Mouse (Mus musculus) limb, embryonic 10.5 days (tissue): ENCODE measurements at regions not wholly inside any gene's neighbourhood (a gene's known extent, or its start where the extent isn't known, plus 50 kb on each side); places are given as distances from the start of the nearest gene placed in this dataset.

ENCODE experiments used
- DNase-seq: peaks from one replicate; pipeline ENCODE4 v3.0.0-alpha.2; 2017; ENCODE audit warnings: low spot score
- H3K27ac ChIP-seq: fragments of 300-500 bp; sonication (generic); 2 replicates; pipeline ENCODE4 v1.5.1; 2016; ENCODE audit warnings: mild to moderate bottlenecking
- H3K27me3 ChIP-seq: fragments of 300-500 bp; sonication (generic); 2 replicates; pipeline ENCODE4 v1.6.1; 2016; ENCODE audit warnings: low read depth, mild to moderate bottlenecking; ENCODE audit not compliant: poor library complexity, severe bottlenecking
- H3K36me3 ChIP-seq: fragments of 300-500 bp; sonication (generic); 2 replicates; pipeline ENCODE4 v1.6.1; 2016; ENCODE audit warnings: mild to moderate bottlenecking, moderate library complexity
- H3K4me1 ChIP-seq: fragments of 300-500 bp; sonication (generic); 2 replicates; pipeline ENCODE4 v1.6.1; 2016
- H3K4me3 ChIP-seq: fragments of 300-500 bp; sonication (generic); 2 replicates; pipeline ENCODE4 v1.5.1; 2016; ENCODE audit warnings: mild to moderate bottlenecking, moderate library complexity
- H3K9me3 ChIP-seq: fragments of 300-500 bp; sonication (generic); replicated peaks from 2 replicates; pipeline ENCODE4 v1.6.1; 2016; ENCODE audit warnings: mild to moderate bottlenecking
- WGBS: fragments of 180-500 bp; shearing (Covaris S2); methylation state at CpG from one replicate; pipeline ENCODE4 v1.1.7; 2016; 5-methylcytosine and 5-hydroxymethylcytosine counted together

DNA sequence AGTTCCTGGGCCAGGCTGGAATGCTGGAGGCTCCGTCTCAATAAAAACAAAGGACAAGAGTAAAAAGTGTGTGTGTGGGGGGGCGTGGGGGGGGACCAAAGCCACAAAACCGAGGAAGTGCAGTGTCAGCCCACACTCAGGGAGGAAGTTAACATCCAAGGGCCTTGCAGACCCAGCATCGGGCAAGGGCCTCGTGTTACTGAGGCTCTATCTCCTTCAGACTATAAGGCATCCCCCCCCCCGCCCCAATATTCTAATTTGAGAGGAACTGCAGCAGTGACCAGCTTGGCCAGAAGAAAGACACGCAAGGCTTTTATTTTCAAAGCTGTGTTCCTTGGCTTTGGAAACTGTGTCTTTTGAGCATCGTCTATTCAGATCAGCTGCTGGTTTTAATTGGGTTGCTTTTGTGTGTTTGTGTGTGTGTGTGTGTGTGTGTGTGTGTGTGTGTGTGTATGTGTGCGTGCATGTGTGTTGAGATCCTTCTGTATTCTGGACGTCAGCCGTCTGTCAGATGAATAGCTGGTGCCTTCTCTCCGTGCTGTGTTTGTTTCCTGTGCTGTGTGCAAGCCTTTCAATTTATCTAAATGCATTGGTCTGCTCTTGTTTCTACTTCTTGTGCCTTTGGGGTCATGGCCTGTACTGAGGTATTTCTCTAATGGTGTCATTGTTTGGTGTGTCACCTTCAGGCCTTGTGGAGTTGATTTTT lies 491.7 kb downstream of the Vrk1 start:
- Histone ChIP-seq H3K36me3 (no peaks in the 10 kb centered on the region), H3K4me1 (no peaks in the 10 kb centered on the region; the same call in 1 of the 2 replicates), H3K4me3 (no peak overlapping the region), H3K27me3 (no peaks in the 10 kb centered on the region), H3K9me3 (no peaks in the 10 kb centered on the region), H3K27ac (no peak overlapping the region)
- WGBS: 64% methylated on average over 12 of the region's 12 CpGs
- DNase-seq: no peak

DNA sequence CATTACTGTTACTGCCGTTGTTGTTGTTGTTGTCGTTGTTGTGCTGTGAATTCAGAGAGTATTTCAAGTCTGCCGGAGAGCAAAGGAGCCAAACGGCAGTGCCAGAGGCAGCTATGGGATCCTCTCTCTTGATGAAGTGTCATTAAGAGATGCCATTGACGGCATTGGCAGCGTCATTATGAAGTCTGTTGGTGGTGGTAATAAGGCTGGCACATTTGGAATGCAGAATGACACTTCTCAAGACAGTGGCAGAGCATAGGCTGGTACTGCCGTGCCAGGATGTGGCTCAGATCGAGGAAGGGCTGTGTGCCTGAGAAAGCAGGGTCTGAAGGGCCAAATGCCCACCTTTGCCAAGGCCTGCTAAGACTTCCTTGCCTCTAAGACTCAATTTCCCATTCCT lies 494.3 kb downstream of the Vrk1 start:
- no peaks in the 10 kb centered on the region for H3K36me3 ChIP-seq
- no peak for DNase-seq
- no peaks in the 10 kb centered on the region for H3K9me3 ChIP-seq
- H3K27ac ChIP-seq: no peak overlapping the region
- H3K4me3 ChIP-seq: no peak overlapping the region
- H3K27me3 ChIP-seq: no peaks in the 10 kb centered on the region
- WGBS: 94% methylated on average over 8 of the region's 8 CpGs
- no peaks in the 10 kb centered on the region; the same call in 1 of the 2 replicates for H3K4me1 ChIP-seq

DNA sequence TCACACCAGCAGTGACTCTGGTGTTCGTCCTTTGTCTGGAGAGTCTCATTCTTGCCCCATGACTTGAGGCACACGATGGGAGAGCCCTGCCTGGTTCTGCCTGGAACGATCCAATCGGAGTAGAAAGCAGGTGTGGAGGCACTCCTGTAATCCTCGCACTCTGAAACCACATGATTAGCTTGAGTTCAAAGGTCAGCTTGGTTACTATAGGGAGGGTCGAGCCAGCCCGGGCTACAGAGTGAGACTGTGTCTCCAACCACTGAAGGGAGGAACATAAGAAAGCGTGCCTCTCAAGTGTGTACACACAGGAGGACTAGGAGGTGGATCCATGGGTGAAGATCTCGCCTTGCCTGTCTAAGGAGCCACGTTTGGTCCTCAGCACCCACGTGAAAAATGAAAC lies 504.0 kb downstream of the Vrk1 start:
- no peak for DNase-seq
- Histone ChIP-seq H3K4me3 (no peak overlapping the region), H3K4me1 (peaks cover 7% of the 10 kb centered on the region; the same call in 1 of the 2 replicates), H3K27ac (no peak overlapping the region), H3K36me3 (no peaks in the 10 kb centered on the region), H3K9me3 (no peaks in the 10 kb centered on the region), H3K27me3 (peaks cover 3% of the 10 kb centered on the region; the same call in 1 of the 2 replicates)
- WGBS: 74% methylated on average over 11 of the region's 11 CpGs

DNA sequence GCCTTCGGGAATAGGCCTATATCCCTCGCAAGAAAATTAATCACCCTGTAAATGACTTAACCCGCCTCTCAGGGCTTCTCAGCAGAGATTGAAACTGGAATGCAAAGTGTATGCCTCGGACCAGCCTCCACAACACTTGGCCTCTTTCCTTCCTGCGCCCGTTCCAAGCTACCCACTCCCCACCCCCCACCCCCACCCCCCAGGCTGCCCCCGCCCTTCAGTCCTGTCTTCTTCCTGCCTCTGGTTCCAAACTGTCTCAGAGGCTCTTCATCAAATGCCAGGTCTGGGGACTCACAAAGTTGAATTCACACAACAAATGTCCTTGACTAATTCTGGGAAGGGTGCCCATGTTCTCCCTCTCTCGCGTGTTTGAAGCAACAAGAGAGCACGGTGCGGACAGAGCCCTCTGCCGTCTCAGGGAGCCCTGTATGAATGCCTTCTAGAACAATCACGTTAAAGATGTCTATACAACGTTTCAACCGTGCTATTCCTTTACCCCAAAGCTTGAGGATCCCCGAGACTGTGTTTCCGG lies 505.3 kb downstream of the Vrk1 start:
- Histone ChIP-seq H3K36me3 (no peaks in the 10 kb centered on the region), H3K27ac (no peak overlapping the region), H3K4me1 (peaks cover 7% of the 10 kb centered on the region; the same call in 1 of the 2 replicates), H3K9me3 (no peaks in the 10 kb centered on the region), H3K4me3 (no peak overlapping the region), H3K27me3 (peaks cover 3% of the 10 kb centered on the region; the same call in 1 of the 2 replicates)
- 84% methylated on average over 17 of the region's 17 CpGs for WGBS
- no peak for DNase-seq

DNA sequence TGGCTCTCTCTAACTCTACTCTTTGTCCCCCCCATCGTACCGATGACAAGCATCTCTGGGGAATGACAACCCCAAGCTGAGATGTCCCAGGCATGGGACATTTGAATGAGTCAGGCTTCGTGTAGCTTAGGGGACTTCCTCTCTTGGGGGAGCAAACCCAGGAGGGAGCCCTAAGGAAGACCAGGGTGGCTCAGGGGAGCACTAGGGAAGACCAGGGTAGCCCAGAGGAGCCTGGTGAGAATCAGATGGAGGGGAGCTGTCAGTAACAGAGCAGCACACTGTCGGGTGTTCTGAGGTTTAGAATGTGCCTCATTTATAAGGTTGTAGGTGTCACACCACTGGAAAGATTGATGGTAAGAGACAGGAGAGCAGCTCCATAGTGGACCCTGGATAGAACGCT lies 509.1 kb downstream of the Vrk1 start:
- H3K27ac ChIP-seq: no peak overlapping the region
- H3K27me3 ChIP-seq: peaks cover 5% of the 10 kb centered on the region; the same call in 1 of the 2 replicates
- DNase-seq: no peak
- H3K9me3 ChIP-seq: no peaks in the 10 kb centered on the region
- WGBS: 78% methylated on average over 5 of the region's 5 CpGs
- H3K36me3 ChIP-seq: no peaks in the 10 kb centered on the region
- H3K4me1 ChIP-seq: peaks cover 7% of the 10 kb centered on the region; the same call in 1 of the 2 replicates
- no peak overlapping the region for H3K4me3 ChIP-seq

DNA sequence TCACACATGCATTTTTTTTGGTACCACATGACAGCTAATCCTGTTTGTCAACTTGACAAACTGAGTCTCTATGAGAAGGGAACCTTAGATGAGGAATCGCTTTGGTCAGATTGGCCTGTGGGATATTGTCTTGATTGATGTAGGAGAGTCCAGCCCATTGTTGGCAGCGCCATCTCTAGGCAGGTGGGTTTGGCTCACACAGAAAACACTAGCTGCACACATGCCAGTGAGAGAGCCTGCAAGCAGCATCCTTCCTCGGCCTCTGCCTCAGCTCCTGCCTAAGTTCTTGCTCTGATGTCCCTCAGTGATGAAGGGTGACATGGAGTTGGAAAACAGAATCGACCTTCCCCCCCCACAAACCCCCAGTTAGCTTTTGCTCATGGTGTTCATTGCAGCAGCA lies 514.4 kb downstream of the Vrk1 start:
- Histone ChIP-seq H3K36me3 (no peaks in the 10 kb centered on the region), H3K27ac (no peak overlapping the region), H3K4me3 (no peak overlapping the region), H3K4me1 (peaks cover 19% of the 10 kb centered on the region), H3K9me3 (no peaks in the 10 kb centered on the region), H3K27me3 (peaks cover 36% of the 10 kb centered on the region)
- 83% methylated on average over 4 of the region's 4 CpGs for WGBS
- DNase-seq: no peak

DNA sequence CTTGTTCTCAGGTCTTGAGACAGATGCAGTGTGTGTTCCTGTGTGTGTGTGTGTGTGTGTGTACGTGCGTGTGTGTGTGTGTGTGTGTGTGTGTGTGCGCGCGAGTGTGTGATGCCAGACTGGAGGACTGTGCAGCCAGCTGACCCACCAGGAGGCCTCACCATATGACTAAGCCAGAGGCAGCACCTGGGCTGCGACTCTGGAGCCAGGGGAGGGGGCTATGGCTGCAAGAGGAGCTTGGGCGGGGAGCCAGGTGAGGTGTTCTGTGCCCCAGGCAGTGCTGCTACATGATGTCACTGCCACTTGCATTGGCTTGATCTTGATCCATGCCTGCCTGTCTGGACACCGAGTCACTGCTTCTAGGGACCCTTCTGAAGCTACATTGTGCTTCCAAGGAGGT lies 517.1 kb downstream of the Vrk1 start:
- H3K9me3 ChIP-seq: no peaks in the 10 kb centered on the region
- no peak overlapping the region for H3K27ac ChIP-seq
- H3K4me1 ChIP-seq: peaks cover 23% of the 10 kb centered on the region
- WGBS: 74% methylated on average over 8 of the region's 8 CpGs
- peaks cover 55% of the 10 kb centered on the region for H3K27me3 ChIP-seq
- H3K36me3 ChIP-seq: no peaks in the 10 kb centered on the region
- no peak overlapping the region for H3K4me3 ChIP-seq
- no peak for DNase-seq

DNA sequence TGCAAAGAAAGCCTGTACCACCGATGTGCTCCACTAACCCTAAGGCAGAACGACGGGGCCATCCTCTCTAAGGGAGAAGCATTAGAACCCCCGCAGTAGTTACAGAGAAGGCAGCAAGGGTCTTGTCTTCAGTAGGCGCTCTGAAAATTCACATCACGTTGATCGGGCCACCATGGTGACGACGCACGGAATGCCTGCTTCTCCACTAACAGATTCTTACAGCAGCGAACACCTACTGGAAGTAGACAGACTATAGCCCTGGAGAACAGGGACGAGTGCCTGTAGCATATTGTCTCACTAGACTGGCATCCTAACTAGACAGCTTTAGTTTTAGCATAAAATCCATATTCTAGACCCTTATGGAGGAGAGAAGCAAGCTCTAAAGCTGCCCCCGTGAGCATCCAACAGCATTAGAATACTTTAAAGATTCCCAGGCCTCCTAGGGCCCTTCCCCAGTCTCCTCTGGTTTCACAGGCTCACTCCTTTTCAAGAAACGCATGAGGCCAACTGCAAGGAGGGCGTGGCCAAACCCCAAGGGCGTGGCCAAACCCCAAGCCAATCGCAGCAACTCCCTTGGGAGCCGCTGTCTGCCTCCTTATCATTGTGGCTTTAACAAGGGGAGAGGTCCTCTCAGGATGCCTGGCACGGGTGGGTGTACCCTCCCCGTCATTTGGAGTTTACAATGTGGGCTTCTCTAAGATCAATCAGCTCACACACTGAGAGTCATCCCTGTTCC lies 517.8 kb downstream of the Vrk1 start:
- H3K9me3 ChIP-seq: no peaks in the 10 kb centered on the region
- peaks cover 60% of the 10 kb centered on the region for H3K27me3 ChIP-seq
- H3K4me1 ChIP-seq: peaks cover 23% of the 10 kb centered on the region
- no peak overlapping the region for H3K27ac ChIP-seq
- peak; percentile 60 for DNase-seq
- H3K4me3 ChIP-seq: peak overlapping the region; percentile 17; the same call in 1 of the 2 replicates
- H3K36me3 ChIP-seq: no peaks in the 10 kb centered on the region
- 8% methylated on average over 20 of the region's 20 CpGs for WGBS

DNA sequence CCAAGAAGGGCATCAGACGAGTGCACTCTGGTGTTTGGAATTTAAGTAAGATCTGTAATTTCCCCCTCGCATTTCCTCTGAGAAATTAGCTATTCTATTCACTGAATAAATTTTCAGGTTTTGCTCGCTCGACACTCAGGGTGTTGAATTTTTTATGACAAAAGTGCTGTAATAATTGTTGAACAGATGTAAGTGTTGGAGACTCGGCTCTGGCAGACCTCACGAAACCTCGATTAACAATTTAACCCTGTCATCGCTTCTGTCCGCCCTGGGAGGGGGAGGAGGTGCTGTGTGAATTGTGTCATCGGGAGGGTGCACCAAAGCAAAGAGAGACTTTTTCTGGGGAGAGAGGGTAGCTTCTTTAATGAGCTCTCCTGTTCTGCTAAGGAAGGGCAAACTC lies 518.5 kb downstream of the Vrk1 start:
- Histone ChIP-seq H3K4me1 (peaks cover 23% of the 10 kb centered on the region), H3K9me3 (no peaks in the 10 kb centered on the region), H3K27me3 (peaks cover 62% of the 10 kb centered on the region), H3K27ac (no peak overlapping the region), H3K4me3 (no peak overlapping the region), H3K36me3 (no peaks in the 10 kb centered on the region)
- 32% methylated on average over 10 of the region's 10 CpGs for WGBS
- no peak for DNase-seq

DNA sequence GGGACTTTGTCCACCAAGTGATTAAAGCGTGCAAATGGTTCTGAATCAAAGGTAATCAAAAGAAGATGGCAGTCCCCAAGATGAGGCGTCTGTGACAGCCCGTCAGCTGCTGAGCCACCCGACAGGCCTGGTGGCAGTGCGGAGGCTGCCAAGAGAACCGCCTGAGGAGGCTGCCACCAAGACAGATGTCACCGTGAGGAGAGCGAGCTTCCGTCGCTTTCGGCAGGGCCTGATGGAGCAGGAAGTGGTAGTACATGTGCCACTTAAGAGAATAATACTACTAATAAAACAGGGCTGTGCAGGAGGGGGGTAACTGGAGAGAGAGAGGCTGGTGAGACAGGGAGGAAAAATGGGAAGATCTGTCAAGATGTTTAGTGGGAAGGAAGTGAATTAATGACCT lies 519.1 kb downstream of the Vrk1 start:
- Histone ChIP-seq H3K4me1 (peaks cover 23% of the 10 kb centered on the region), H3K4me3 (no peak overlapping the region), H3K36me3 (no peaks in the 10 kb centered on the region), H3K27me3 (peaks cover 69% of the 10 kb centered on the region), H3K27ac (no peak overlapping the region), H3K9me3 (no peaks in the 10 kb centered on the region)
- WGBS: 19% methylated on average over 11 of the region's 11 CpGs
- DNase-seq: no peak

DNA sequence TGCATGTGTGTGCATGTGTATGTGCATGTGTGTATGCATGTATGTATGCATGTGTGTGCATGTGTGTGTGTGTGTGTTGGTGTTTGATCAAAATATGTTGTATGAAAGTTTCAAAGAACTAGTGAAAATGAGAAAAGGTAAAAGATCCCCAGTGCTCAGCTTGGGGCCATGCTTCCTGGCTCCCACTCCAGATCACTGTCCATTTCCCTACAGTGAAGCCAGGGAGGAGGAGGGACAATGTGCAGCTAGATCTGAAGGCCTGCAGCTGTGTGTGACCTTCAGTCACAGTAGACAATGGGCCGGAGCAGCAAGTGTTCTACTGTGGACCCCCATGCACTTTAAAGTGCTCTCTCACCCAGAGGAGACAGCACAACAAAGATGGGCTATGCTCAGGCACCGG lies 525.1 kb downstream of the Vrk1 start:
- no peaks in the 10 kb centered on the region for H3K9me3 ChIP-seq
- no peak for DNase-seq
- peaks cover 7% of the 10 kb centered on the region; the same call in 1 of the 2 replicates for H3K4me1 ChIP-seq
- H3K36me3 ChIP-seq: no peaks in the 10 kb centered on the region
- H3K27ac ChIP-seq: no peak overlapping the region
- H3K27me3 ChIP-seq: peaks cover 64% of the 10 kb centered on the region
- 63% methylated on average over 2 of the region's 2 CpGs for WGBS
- H3K4me3 ChIP-seq: no peak overlapping the region

DNA sequence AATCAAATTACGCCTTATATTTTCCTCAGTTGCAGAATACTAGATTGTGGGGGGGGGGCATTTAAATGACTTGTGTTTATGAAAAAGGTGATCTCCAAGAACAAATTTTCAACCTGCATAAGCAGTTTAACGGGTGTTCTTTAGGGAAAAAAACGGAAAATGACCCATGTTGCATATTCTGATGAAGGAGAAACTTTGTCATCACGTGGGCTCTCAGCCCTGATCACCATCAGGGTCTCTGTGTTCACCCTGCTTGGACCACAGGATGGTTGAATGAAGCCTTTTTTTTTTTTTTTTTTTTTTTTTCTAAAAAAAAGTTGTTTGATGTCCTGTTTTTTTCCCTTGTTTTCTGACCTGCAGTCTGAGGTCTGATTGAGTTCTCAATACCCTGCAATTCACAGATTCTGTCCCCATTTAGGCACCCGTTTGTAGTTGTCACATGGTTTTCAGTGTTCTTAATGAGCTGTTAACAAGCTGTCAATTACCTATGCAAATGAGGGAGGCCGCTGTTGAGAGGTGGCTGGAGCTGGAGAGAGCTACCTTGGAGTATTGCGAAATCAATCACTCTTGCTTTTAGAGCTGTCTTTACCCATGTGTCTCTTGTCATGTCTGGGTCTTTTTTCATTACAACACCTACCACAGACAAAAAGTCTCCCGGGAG lies 525.7 kb downstream of the Vrk1 start:
- Histone ChIP-seq H3K27ac (no peak overlapping the region), H3K9me3 (no peaks in the 10 kb centered on the region), H3K27me3 (peaks cover 59% of the 10 kb centered on the region), H3K4me3 (no peak overlapping the region), H3K4me1 (peaks cover 8% of the 10 kb centered on the region; the same call in 1 of the 2 replicates), H3K36me3 (no peaks in the 10 kb centered on the region)
- WGBS: 24% methylated on average over 8 of the region's 8 CpGs
- no peak for DNase-seq

DNA sequence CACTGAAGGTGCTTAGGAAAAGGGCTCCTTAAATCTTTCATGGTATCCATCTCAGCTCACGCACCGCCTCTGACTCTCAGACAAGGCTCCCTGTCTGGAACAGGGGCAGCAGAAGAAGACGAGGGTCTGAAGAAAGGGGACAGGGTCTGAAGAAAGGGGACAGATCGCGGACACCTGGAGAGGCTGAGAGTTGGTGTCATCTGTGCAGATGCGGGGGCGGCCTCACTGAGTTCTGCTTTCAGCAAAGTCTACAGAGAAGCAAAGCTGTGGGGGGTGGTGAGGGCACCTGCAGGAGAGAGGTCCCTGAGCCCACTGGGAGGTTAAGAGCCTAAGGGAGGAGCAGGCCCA lies 526.2 kb downstream of the Vrk1 start:
- Histone ChIP-seq H3K4me3 (no peak overlapping the region), H3K4me1 (peaks cover 8% of the 10 kb centered on the region; the same call in 1 of the 2 replicates), H3K27ac (no peak overlapping the region), H3K27me3 (peaks cover 57% of the 10 kb centered on the region), H3K36me3 (no peaks in the 10 kb centered on the region), H3K9me3 (no peaks in the 10 kb centered on the region)
- no peak for DNase-seq
- WGBS: 4% methylated on average over 7 of the region's 7 CpGs
